Mouse (Mus musculus) intestine, postnatal 0 days (tissue): ENCODE data around the gene Olfr103. TPM values are rescaled to one million over a fixed set of nuclear protein-coding genes. Genes with fewer than 3 reads are reported as not detected.

Experiments used
- ATAC-seq: fragments of 200-750 bp; cut with Nextera tagmentation; 2 replicates; pipeline ENCODE4 v1.8.0; 2017; ENCODE audit warnings: mild to moderate bottlenecking, moderate TSS enrichment, moderate library complexity
- H3K27ac ChIP-seq: fragments of 300-500 bp; sonication (generic); 2 replicates; pipeline ENCODE4 v1.5.1; 2014; ENCODE audit warnings: mild to moderate bottlenecking, low read depth, low read length, moderate library complexity
- H3K27me3 ChIP-seq: fragments of 300-500 bp; sonication (generic); replicated peaks from 2 replicates; pipeline ENCODE4 v1.6.1; 2014; ENCODE audit warnings: low read length, mixed read lengths; ENCODE audit not compliant: control insufficient read depth, insufficient read depth
- H3K36me3 ChIP-seq: fragments of 300-500 bp; sonication (generic); 2 replicates; pipeline ENCODE4 v1.6.1; 2014; ENCODE audit warnings: mild to moderate bottlenecking, moderate library complexity; ENCODE audit not compliant: control insufficient read depth, insufficient read depth
- H3K4me1 ChIP-seq: fragments of 300-500 bp; sonication (generic); replicated peaks from 2 replicates; pipeline ENCODE4 v1.6.1; 2014; ENCODE audit warnings: antibody characterized with exemption, low read length, mixed read lengths; ENCODE audit not compliant: control insufficient read depth, insufficient read depth
- H3K4me2 ChIP-seq: fragments of 300-500 bp; sonication (generic); replicated peaks from 2 replicates; pipeline ENCODE4 v1.6.1; 2014; ENCODE audit warnings: low read depth, mild to moderate bottlenecking, moderate library complexity
- H3K4me3 ChIP-seq: fragments of 300-500 bp; sonication (generic); 2 replicates; pipeline ENCODE4 v1.5.1; 2014; ENCODE audit warnings: low read depth, low read length
- H3K9ac ChIP-seq: fragments of 300-500 bp; sonication (generic); 2 replicates; pipeline ENCODE4 v1.6.1; 2014; ENCODE audit warnings: mild to moderate bottlenecking, low read depth, low read length
- H3K9me3 ChIP-seq: fragments of 300-500 bp; sonication (generic); 2 replicates; pipeline ENCODE4 v1.6.1; 2016; ENCODE audit warnings: mixed run types; ENCODE audit not compliant: control insufficient read depth
- CTCF ChIP-seq: sonication (generic); IDR thresholded peaks from 2 replicates; pipeline ENCODE4 v1.5.1; 2016; ENCODE audit warnings: low read depth, mild to moderate bottlenecking, control low read depth, antibody characterized with exemption, moderate library complexity
- WGBS: fragments of 180-500 bp; shearing (Covaris S2); extraction: QIAGEN DNeasy Blood & Tissue Kit; methylation state at CpG from one replicate; pipeline ENCODE4 v1.1.7; 2014; 5-methylcytosine and 5-hydroxymethylcytosine counted together
- polyA plus RNA-seq: library from polyadenylated mRNA; unstranded; fragments of >200 nt; fragmentation: Nextera tagmentation; extraction: Ambion mirVana; gene quantifications from 2 replicates; pipeline ENCODE4 v1.2.1, GENCODE M21; 2015

Gene Olfr103
- polyA plus RNA-seq = not detected in 2 replicates

- no peak within 1 kb of the TSS for H3K4me3 ChIP-seq
- H3K4me1 ChIP-seq = no peaks in the 10 kb centered on the region
- H3K27me3 ChIP-seq = no peaks in the 10 kb centered on the region
- H3K9ac ChIP-seq = no peak within 1 kb of the TSS
- H3K27ac ChIP-seq = no peak within 1 kb of the TSS
- no peak for ATAC-seq
- H3K9me3 ChIP-seq = no peaks in the 10 kb centered on the region
- no peaks in the 10 kb centered on the region for H3K36me3 ChIP-seq
- WGBS = 88% methylated on average over 2 of the region's 2 CpGs
- H3K4me2 ChIP-seq = no peak within 1 kb of the TSS
- TF ChIP-seq CTCF = no peak
These were observed at the start of gene Olfr103 for GRCm38 (mm10) chr17:37339598-37339997. Gene Olfr103 (minus strand): TSS chr17:37339698.

DNA sequence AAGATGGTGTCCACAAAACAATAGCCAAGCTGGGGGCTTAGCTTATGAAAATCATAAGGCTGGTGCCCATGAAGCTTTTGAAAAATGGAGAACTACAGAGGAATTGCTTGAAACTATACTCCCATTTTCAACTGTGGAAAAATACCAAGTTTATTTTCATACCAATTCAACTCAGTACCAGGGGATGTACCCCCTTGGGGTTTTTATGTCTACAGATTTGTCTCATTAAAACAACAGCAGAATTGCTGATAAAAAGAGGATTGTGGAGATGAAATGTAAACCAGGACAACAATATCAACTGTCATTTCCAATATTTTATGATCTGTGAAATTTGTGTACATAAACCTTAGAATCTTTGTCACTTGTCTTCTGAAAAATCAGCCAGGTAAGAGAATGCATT is 39.2 kb upstream of the Olfr103 start, which contains the start of gene Olfr105-ps:
TSS of gene Olfr105-ps (plus strand) at position 301 of the 400 bp plus-strand sequence.
- no peak for ATAC-seq
- Histone ChIP-seq H3K4me2 (no peak within 1 kb of the TSS), H3K36me3 (no peaks in the 10 kb centered on the region), H3K27ac (no peak within 1 kb of the TSS), H3K4me1 (no peaks in the 10 kb centered on the region), H3K27me3 (no peaks in the 10 kb centered on the region), H3K9ac (no peak within 1 kb of the TSS), H3K4me3 (no peak within 1 kb of the TSS), H3K9me3 (no peaks in the 10 kb centered on the region)
- TF ChIP-seq CTCF = no peak

DNA sequence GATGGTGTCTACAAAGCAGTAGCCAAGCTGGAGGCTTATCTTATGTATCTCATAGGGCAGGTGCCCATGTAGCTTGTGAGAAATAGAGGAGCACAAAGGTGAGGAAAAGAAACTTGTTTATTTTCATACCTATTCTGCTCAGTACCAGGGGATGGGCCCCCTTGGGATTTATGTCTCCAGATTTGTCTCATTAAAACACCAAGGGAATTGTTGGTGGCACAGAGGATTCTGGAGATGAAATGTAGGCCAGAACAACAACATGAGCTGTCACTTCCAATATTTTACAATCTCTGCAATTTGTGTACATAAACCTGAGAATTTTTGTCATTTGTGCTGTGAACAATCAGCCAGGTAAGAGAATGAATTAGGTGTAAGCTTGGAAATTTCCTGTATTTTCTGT is 19.8 kb upstream of the Olfr103 start, which contains the start of gene Olfr104-ps:
TSS of gene Olfr104-ps (plus strand) at position 301 of the 400 bp plus-strand sequence.
- Histone ChIP-seq H3K4me3 (no peak within 1 kb of the TSS), H3K27me3 (no peaks in the 10 kb centered on the region), H3K27ac (no peak within 1 kb of the TSS), H3K9me3 (no peaks in the 10 kb centered on the region), H3K36me3 (no peaks in the 10 kb centered on the region), H3K9ac (no peak within 1 kb of the TSS), H3K4me2 (no peak within 1 kb of the TSS), H3K4me1 (no peaks in the 10 kb centered on the region)
- TF ChIP-seq CTCF = no peak
- ATAC-seq = no peak

DNA sequence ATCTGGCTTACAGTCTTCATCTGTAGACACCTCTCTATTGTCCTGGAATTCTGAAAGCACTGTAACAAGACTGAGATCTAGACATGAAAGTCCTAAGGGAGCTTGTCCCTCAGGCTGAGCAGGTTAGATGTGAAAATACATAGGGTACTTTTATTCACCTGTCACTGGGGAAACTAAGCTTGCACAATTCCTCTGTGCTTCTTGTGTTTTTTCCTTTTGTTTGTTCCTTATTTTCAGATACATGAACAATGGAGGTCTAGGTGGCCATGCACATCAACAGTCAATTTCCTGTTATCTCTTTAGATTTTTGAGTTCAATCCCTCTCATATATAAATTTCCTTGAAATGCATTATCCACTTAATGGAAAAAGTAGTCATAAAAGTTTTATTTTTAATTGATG is 22.5 kb downstream of the Olfr103 start, which contains the start of gene Olfr102:
TSS of gene Olfr102 (minus strand) at position 101 of the 400 bp plus-strand sequence.
- H3K4me3 ChIP-seq = no peak within 1 kb of the TSS
- TF ChIP-seq CTCF = no peak
- no peak within 1 kb of the TSS for H3K9ac ChIP-seq
- H3K27me3 ChIP-seq = no peaks in the 10 kb centered on the region
- H3K36me3 ChIP-seq = no peaks in the 10 kb centered on the region
- H3K4me1 ChIP-seq = no peaks in the 10 kb centered on the region
- no peaks in the 10 kb centered on the region for H3K9me3 ChIP-seq
- H3K27ac ChIP-seq = no peak within 1 kb of the TSS
- no peak for ATAC-seq
- no peak within 1 kb of the TSS for H3K4me2 ChIP-seq

DNA sequence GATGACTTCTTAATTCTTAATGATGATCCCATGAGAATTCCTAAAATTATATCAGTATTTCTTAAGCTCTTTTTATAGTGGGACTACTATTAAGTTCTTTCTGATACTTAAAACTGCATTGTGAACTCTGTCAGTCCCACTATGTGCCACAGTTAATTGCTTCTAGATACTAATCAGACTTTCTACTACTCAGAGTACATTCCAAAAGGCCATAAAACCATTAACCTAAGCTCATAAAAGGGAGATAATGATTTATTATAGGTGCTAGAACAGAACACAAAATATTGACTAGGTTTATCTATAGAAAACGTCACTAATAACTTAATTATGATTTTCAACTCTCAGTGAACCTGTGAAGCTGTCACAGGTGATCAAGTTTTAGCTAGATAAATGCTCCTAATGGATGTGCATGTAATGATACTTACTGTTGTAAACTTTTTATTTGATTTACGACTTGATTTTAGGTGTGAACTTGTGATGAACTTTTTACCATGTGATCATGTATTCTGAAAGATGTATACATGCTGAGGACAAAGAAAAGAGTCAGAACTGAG is 29.3 kb downstream of the Olfr103 start:
- H3K4me2 ChIP-seq = no peak overlapping the region
- no peak overlapping the region for H3K9ac ChIP-seq
- H3K9me3 ChIP-seq = no peaks in the 10 kb centered on the region
- WGBS = 13% methylated on average over 2 of the region's 2 CpGs
- TF ChIP-seq CTCF = no peak
- no peaks in the 10 kb centered on the region for H3K27me3 ChIP-seq
- H3K4me1 ChIP-seq = no peaks in the 10 kb centered on the region
- no peak overlapping the region for H3K4me3 ChIP-seq
- 0 out of 2 replicates have a peak, but pooled peaks have one; percentile 45 for ATAC-seq
- H3K36me3 ChIP-seq = no peaks in the 10 kb centered on the region
- no peak overlapping the region for H3K27ac ChIP-seq

GRCm38 (mm10) chr17:37308483-37308882 is 31.0 kb downstream of the Olfr103 start:
- Histone ChIP-seq H3K27me3 (no peaks in the 10 kb centered on the region), H3K9ac (no peak overlapping the region), H3K36me3 (no peaks in the 10 kb centered on the region), H3K4me3 (no peak overlapping the region), H3K27ac (no peak overlapping the region), H3K9me3 (no peaks in the 10 kb centered on the region), H3K4me1 (no peaks in the 10 kb centered on the region), H3K4me2 (no peak overlapping the region)
- WGBS = 31% methylated on average over 4 of the region's 4 CpGs
- ATAC-seq = no peak
- TF ChIP-seq CTCF = peak; percentile 66
